Mouse (Mus musculus) B cell, adult 62 days (primary cell): Measurements from ENCODE around the gene Abcc2. TPM values are rescaled to one million over a fixed set of nuclear protein-coding genes. Genes with fewer than 3 reads are reported as not detected.

Experiments
- total RNA-seq: library from RNA; stranded (reverse); gene quantifications from 4 replicates; pipeline ENCODE4 v1.2.4, GENCODE M21; 2023

The Abcc2 gene
- total RNA-seq, result not detected in 4 replicates

GRCm38 (mm10) chr19:43781980-43782379 is at the start of gene Abcc2:
Gene Abcc2, plus strand, starts transcription at chr19:43782192.

GRCm38 (mm10) chr19:43752489-43753225 is 29.3 kb upstream of the Abcc2 start, which contains the start of the genes Cutc and Cox15:
Gene Cutc, plus strand, starts transcription at chr19:43752996.
Gene Cox15, minus strand, starts transcription at chr19:43753000.

Other genes starting within 250 kb of the Abcc2 start
- gene Nkx2-3, start 169.9 kb upstream of the Abcc2 start, total RNA-seq, result not detected in 4 replicates
- 66.7 to 88.1 TPM (median 74.7 TPM) in 4 replicates for gene Slc25a28, start 107.3 kb upstream of the Abcc2 start, total RNA-seq
- 17.6 to 23.5 TPM (median 21.2 TPM) in 4 replicates for gene Entpd7, start 92.5 kb upstream of the Abcc2 start, total RNA-seq
- 12.0 to 18.0 TPM (median 16.2 TPM) in 4 replicates for gene Cutc, start 29.2 kb upstream of the Abcc2 start, total RNA-seq
- gene Cox15, start 29.2 kb upstream of the Abcc2 start, total RNA-seq, result 12.4 to 14.0 TPM (median 13.8 TPM) in 4 replicates
- gene Dnmbp, start 158.0 kb downstream of the Abcc2 start, total RNA-seq, result 8.4 to 11.0 TPM (median 9.0 TPM) in 4 replicates
- gene Cpn1, start 204.4 kb downstream of the Abcc2 start, total RNA-seq, result not detected in 4 replicates
- gene Cyp2c23, start 247.0 kb downstream of the Abcc2 start, total RNA-seq, result not detected in 4 replicates